Mouse (Mus musculus) embryonic facial prominence, embryonic 15.5 days (tissue): ENCODE data around the gene Eid1. TPM values are rescaled to one million over a fixed set of nuclear protein-coding genes. Genes with fewer than 3 reads are reported as not detected.
A peak's percentile ranks its signal among the peaks of the same experiment; 100 is the strongest.

Experiments used
- ATAC-seq: fragments of 200-750 bp; cut with Nextera tagmentation; 2 replicates; pipeline ENCODE4 v1.8.0; 2017; ENCODE audit warnings: low read depth, moderate TSS enrichment; ENCODE audit not compliant: insufficient number of reproducible peaks, low FRiP score, low TSS enrichment
- H3K27ac ChIP-seq: fragments of 300-500 bp; sonication (generic); replicated peaks from 2 replicates; pipeline ENCODE4 v1.5.1; 2015; ENCODE audit warnings: mild to moderate bottlenecking, inconsistent platforms
- H3K27me3 ChIP-seq: fragments of 300-500 bp; sonication (generic); 2 replicates; pipeline ENCODE4 v1.6.1; 2015; ENCODE audit warnings: inconsistent platforms
- H3K36me3 ChIP-seq: fragments of 300-500 bp; sonication (generic); 2 replicates; pipeline ENCODE4 v1.6.1; 2015; ENCODE audit warnings: mild to moderate bottlenecking, inconsistent platforms
- H3K4me1 ChIP-seq: fragments of 300-500 bp; sonication (generic); 2 replicates; pipeline ENCODE4 v1.6.1; 2015; ENCODE audit warnings: inconsistent platforms
- H3K4me2 ChIP-seq: fragments of 300-500 bp; sonication (generic); replicated peaks from 2 replicates; pipeline ENCODE4 v1.6.1; 2015; ENCODE audit warnings: mild to moderate bottlenecking, inconsistent platforms
- H3K4me3 ChIP-seq: fragments of 300-500 bp; sonication (generic); replicated peaks from 2 replicates; pipeline ENCODE4 v1.5.1; 2015; ENCODE audit warnings: mild to moderate bottlenecking, inconsistent platforms
- H3K9ac ChIP-seq: fragments of 300-500 bp; sonication (generic); 2 replicates; pipeline ENCODE4 v1.6.1; 2015; ENCODE audit warnings: inconsistent platforms
- H3K9me3 ChIP-seq: fragments of 300-500 bp; sonication (generic); replicated peaks from 2 replicates; pipeline ENCODE4 v1.6.1; 2016; ENCODE audit warnings: inconsistent platforms
- WGBS: fragments of 180-500 bp; shearing (Covaris S2); methylation state at CpG from one replicate; pipeline ENCODE4 v1.1.7; 2015; 5-methylcytosine and 5-hydroxymethylcytosine counted together
- polyA plus RNA-seq: library from polyadenylated mRNA; unstranded; fragments of >200 nt; fragmentation: Nextera tagmentation; extraction: Ambion mirVana; gene quantifications from 2 replicates; pipeline ENCODE4 v1.2.1, GENCODE M21; 2015

Eid1 gene
- polyA plus RNA-seq, 1 experiment from 2014 or later = 227 TPM

- ATAC-seq = no peak
- no peaks in the 10 kb centered on the region for H3K9me3 ChIP-seq
- H3K4me2 ChIP-seq = no peak overlapping the region
- no peak overlapping the region for H3K4me3 ChIP-seq
- no peak overlapping the region for H3K27ac ChIP-seq
- no peak overlapping the region for H3K9ac ChIP-seq
- no peaks in the 10 kb centered on the region for H3K36me3 ChIP-seq
- no peaks in the 10 kb centered on the region for H3K27me3 ChIP-seq
- H3K4me1 ChIP-seq = 0 out of 2 replicates have a peak, but pooled peaks cover 7% of the 10 kb centered on the region
- 73% methylated on average over 2 of the region's 2 CpGs for WGBS
Observed at GRCm38 (mm10) chr2:125702851-125703250, 30.0 kb downstream of the Eid1 start.

DNA sequence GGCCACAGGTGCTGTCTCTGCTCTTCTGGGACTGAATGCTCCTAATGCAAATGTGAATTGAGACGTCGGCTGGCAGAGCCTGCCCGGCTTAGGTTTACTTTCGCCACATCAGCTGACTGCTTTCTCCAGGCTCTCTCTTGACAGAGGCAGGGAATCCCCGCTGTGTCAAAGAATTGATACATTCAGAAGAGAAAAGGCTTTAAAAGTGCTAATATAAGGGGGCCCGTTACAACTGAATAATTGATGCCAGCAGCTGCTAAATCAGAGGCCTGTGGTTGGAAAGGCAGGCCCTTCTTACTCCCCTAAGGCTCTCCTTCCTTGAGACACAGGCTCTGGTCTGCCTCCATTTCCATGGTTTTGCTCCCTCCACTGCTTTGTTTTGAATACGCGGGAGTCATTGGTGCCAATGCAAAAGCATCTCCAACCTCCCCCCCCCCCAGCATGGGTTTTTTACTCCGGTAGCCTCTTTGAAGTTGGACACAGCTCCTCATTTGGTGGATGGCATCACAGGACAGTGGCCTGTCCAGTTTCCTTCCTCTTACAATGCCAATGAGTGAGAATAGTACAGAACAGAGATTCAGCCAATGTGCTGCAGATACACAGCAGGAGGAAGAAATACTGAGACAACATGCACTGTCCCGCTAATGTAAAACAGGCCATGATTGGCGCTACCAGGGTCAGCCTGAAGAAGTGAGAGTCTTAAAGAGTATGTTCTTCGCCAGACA, 32.2 kb downstream of the Eid1 start:
- Histone ChIP-seq H3K9me3 (no peaks in the 10 kb centered on the region), H3K4me1 (0 out of 2 replicates have a peak, but pooled peaks cover 7% of the 10 kb centered on the region), H3K4me2 (no peak overlapping the region), H3K36me3 (no peaks in the 10 kb centered on the region), H3K27ac (no peak overlapping the region), H3K27me3 (no peaks in the 10 kb centered on the region), H3K9ac (no peak overlapping the region), H3K4me3 (no peak overlapping the region)
- 45% methylated on average over 12 of the region's 12 CpGs for WGBS
- ATAC-seq = no peak; the same call in 1 of the 2 replicates

- ATAC-seq = no peak
- WGBS = 68% methylated on average over 5 of the region's 5 CpGs
- Histone ChIP-seq H3K4me1 (0 out of 2 replicates have a peak, but pooled peaks cover 7% of the 10 kb centered on the region), H3K27ac (0 out of 2 replicates have a peak overlapping the region, but pooled peaks have one; percentile 9), H3K27me3 (no peaks in the 10 kb centered on the region), H3K9me3 (no peaks in the 10 kb centered on the region), H3K4me2 (no peak overlapping the region), H3K36me3 (no peaks in the 10 kb centered on the region), H3K9ac (no peak overlapping the region), H3K4me3 (no peak overlapping the region)
Observed at GRCm38 (mm10) chr2:125706510-125706921, 33.6 kb downstream of the Eid1 start.

- 77% methylated on average over 8 of the region's 8 CpGs for WGBS
- Histone ChIP-seq H3K9me3 (no peaks in the 10 kb centered on the region), H3K4me2 (no peak overlapping the region), H3K4me1 (no peaks in the 10 kb centered on the region), H3K36me3 (no peaks in the 10 kb centered on the region), H3K9ac (no peak overlapping the region), H3K4me3 (no peak overlapping the region), H3K27me3 (peaks cover 5% of the 10 kb centered on the region), H3K27ac (no peak overlapping the region)
- ATAC-seq = no peak
Observed at GRCm38 (mm10) chr2:125716599-125716998, 43.7 kb downstream of the Eid1 start.

DNA sequence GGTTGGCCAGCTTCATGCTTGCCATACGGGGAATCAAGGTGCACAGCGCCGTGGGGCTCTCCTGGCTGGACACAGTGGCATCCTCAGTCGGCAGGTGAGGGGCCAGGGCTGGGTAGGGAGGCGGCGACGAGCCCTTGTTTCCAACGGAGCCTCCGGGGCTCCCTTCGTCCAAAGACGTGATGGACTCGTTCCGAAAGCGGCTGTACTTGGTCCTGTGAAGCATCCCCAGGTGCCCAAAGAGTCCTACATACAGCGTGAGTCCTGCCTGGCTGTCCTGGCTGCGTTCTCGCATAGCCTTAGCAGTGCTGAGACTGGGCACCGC, 50.2 kb downstream of the Eid1 start:
- Histone ChIP-seq H3K4me3 (peak overlapping the region; percentile 46), H3K4me1 (peaks cover 23% of the 10 kb centered on the region), H3K4me2 (peak overlapping the region; percentile 93), H3K9ac (peak overlapping the region; percentile 31; the same call in 1 of the 2 replicates), H3K9me3 (no peaks in the 10 kb centered on the region), H3K27ac (no peak overlapping the region), H3K27me3 (peaks cover 36% of the 10 kb centered on the region), H3K36me3 (no peaks in the 10 kb centered on the region)
- ATAC-seq = 0 out of 2 replicates have a peak, but pooled peaks have one; percentile 5
- 4% methylated on average over 18 of the region's 18 CpGs for WGBS

- WGBS = under 1% methylated on average over 34 of the region's 34 CpGs
- Histone ChIP-seq H3K9ac (peak overlapping the region; percentile 31), H3K36me3 (no peaks in the 10 kb centered on the region), H3K4me2 (peak overlapping the region; percentile 93), H3K4me1 (peaks cover 23% of the 10 kb centered on the region), H3K4me3 (peak overlapping the region; percentile 46), H3K27ac (no peak overlapping the region), H3K27me3 (peaks cover 36% of the 10 kb centered on the region), H3K9me3 (no peaks in the 10 kb centered on the region)
- peak; percentile 78 for ATAC-seq
Observed at GRCm38 (mm10) chr2:125723408-125724085, 50.7 kb downstream of the Eid1 start.

DNA sequence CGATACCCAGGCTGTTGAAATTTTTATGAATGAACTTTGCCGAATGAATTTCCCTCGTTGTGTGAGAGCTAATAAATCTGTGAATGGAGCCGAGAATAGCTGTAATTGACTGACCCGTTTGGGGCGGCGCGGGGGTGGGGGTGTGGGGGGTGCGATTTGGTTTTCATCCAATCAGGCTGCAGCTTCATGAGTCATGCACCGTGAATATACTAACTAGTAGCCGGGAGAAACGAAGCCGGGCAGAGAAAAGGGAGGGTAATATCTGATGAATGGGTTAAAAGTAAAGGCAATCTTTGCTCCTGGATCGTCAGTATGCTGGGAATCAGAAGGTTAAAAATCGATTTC, 51.2 kb downstream of the Eid1 start, which contains the start of gene Shc4:
Gene Shc4 (minus strand): TSS at position 63 of the 345 bp plus-strand sequence.
- WGBS = 0% methylated on average over 15 of the region's 15 CpGs
- H3K4me2 ChIP-seq = peak within 1 kb of the TSS; percentile 93
- H3K4me1 ChIP-seq = peaks cover 23% of the 10 kb centered on the region
- H3K27ac ChIP-seq = no peak within 1 kb of the TSS
- no peaks in the 10 kb centered on the region for H3K9me3 ChIP-seq
- H3K9ac ChIP-seq = peak within 1 kb of the TSS; percentile 31
- H3K4me3 ChIP-seq = peak within 1 kb of the TSS; percentile 46
- H3K27me3 ChIP-seq = peaks cover 36% of the 10 kb centered on the region
- ATAC-seq = peak; percentile 43; the same call in 1 of the 2 replicates
- H3K36me3 ChIP-seq = no peaks in the 10 kb centered on the region

Other genes with a start within 250 kb of the Eid1 start
- 0.24 and 0.46 TPM in 2 replicates for gene Gm9913, start 168.0 kb upstream of the Eid1 start, polyA plus RNA-seq
- gene Fbn1, start 165.1 kb upstream of the Eid1 start, polyA plus RNA-seq = 24.5 and 27.2 TPM in 2 replicates
- 7.3 and 8.3 TPM in 2 replicates for gene Cep152, start 48.0 kb upstream of the Eid1 start, polyA plus RNA-seq
- gene Shc4, start 51.1 kb downstream of the Eid1 start, polyA plus RNA-seq = 3.1 and 3.2 TPM in 2 replicates
- gene Secisbp2l, start 109.8 kb downstream of the Eid1 start, polyA plus RNA-seq = 21.1 and 21.4 TPM in 2 replicates
- 37.4 and 38.5 TPM in 2 replicates for gene Galk2, start 186.0 kb downstream of the Eid1 start, polyA plus RNA-seq
- gene Cops2, start 186.0 kb downstream of the Eid1 start, polyA plus RNA-seq = 71.4 and 72.0 TPM in 2 replicates